ENCODE assay signal across 8 mouse cellular contexts in the genomic region with DNA sequence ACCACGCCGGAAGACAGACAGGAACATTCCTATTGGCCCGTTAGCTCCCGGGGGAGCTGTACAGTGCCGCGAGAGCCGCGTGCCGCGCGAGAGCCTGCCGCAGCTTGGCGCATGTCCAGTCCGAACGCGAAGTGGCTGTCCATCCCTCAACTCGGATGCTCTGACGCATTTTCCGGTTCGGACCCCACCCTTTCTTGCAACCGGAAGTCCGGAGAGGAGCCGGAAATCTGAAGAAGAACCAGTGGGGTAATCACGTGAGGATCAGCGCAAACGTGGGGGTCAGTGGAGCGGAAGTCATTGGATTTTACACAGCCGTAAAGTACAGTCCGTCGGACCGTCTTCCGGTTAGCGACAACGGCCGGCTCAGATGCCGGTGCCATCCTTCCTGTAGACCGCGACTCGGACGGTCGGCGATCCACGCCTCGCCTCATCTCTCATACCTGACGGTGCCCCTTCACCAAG. TPM values are rescaled to one million over a fixed set of nuclear protein-coding genes. Genes with fewer than 3 reads are reported as not detected.
DNase-seq lines count a peak whose midpoint lies in the region; ATAC-seq and TF ChIP-seq lines count a peak whose summit lies in the region.

A gene (plus strand): TSS at position 230 of the 462 bp plus-strand sequence.

- no peak for TF ChIP-seq POLR2A in kidney, adult 2 months (IDR thresholded peaks at IDR 0.05; ENCODE audit: low read depth, low read length)

- H3K27me3 ChIP-seq in embryonic facial prominence, embryonic 10.5 days (replicated peaks; ENCODE audit: low read depth, poor library complexity, severe bottlenecking), result no peaks in the 10 kb centered on the region
- H3K27me3 ChIP-seq in kidney, adult 2 months (replicated peaks; ENCODE audit: control insufficient read depth, insufficient read depth, low read length), result no peaks in the 10 kb centered on the region
- no peaks in the 10 kb centered on the region for H3K27me3 ChIP-seq in limb, embryonic 11.5 days (ENCODE audit: control insufficient read depth, insufficient read depth, low read length)
- H3K27me3 ChIP-seq in midbrain, postnatal 0 days (ENCODE audit: insufficient read depth, low read length), result no peaks in the 10 kb centered on the region
- no peaks in the 10 kb centered on the region for H3K27me3 ChIP-seq in stomach, embryonic 15.5 days (replicated peaks)

- H3K4me1 ChIP-seq in embryonic facial prominence, embryonic 10.5 days, result peaks cover 18% of the 10 kb centered on the region
- no peaks in the 10 kb centered on the region for H3K4me1 ChIP-seq in kidney, adult 2 months (ENCODE audit: control insufficient read depth, insufficient read depth, low read length)
- H3K4me1 ChIP-seq in limb, embryonic 11.5 days (ENCODE audit: control insufficient read depth, insufficient read depth, low read length), result no peaks in the 10 kb centered on the region
- H3K4me1 ChIP-seq in midbrain, postnatal 0 days (ENCODE audit: insufficient read depth, low read length), result no peaks in the 10 kb centered on the region
- H3K4me1 ChIP-seq in stomach, embryonic 15.5 days, result no peaks in the 10 kb centered on the region

- peak within 1 kb of the TSS; percentile 55 for H3K4me2 ChIP-seq in limb, embryonic 11.5 days (ENCODE audit: low read depth, severe bottlenecking)
- H3K4me2 ChIP-seq in midbrain, postnatal 0 days (ENCODE audit: low read depth, low read length, poor library complexity, severe bottlenecking), result peak within 1 kb of the TSS; percentile 53
- H3K4me2 ChIP-seq in stomach, embryonic 15.5 days, result peak within 1 kb of the TSS; percentile 61

- H3K9me3 ChIP-seq in embryonic facial prominence, embryonic 10.5 days, result peaks cover 14% of the 10 kb centered on the region
- H3K9me3 ChIP-seq in limb, embryonic 11.5 days (ENCODE audit: control insufficient read depth, low read length), result peaks cover 3% of the 10 kb centered on the region; the same call in 1 of the 2 replicates
- no peaks in the 10 kb centered on the region for H3K9me3 ChIP-seq in midbrain, postnatal 0 days (ENCODE audit: low read length)
- no peaks in the 10 kb centered on the region for H3K9me3 ChIP-seq in stomach, embryonic 15.5 days

- DNase-seq in CD4-positive, CD25-positive, alpha-beta regulatory T cell, adult 2 months (ENCODE audit: low read depth, low spot score), result peak; percentile 45
- peak; percentile 94 for DNase-seq in embryonic facial prominence, embryonic 10.5 days (ENCODE audit: low spot score)
- peak; percentile 99 for DNase-seq in heart, adult 11 months
- peak; percentile 97 for DNase-seq in kidney, adult 2 months
- peak; percentile 89 for DNase-seq in limb, embryonic 11.5 days (ENCODE audit: low spot score)
- peak; percentile 96 for DNase-seq in midbrain, postnatal 0 days (ENCODE audit: low spot score)

- 50% methylated on average over 45 of the region's 45 CpGs for WGBS in embryonic facial prominence, embryonic 10.5 days
- 48% methylated on average over 45 of the region's 45 CpGs for WGBS in kidney, adult 2 months
- whole genome bisulfite sequencing in limb, embryonic 11.5 days, result 48% methylated on average over 45 of the region's 45 CpGs
- 53% methylated on average over 45 of the region's 45 CpGs for WGBS in midbrain, postnatal 0 days
- 45% methylated on average over 45 of the region's 45 CpGs for WGBS in stomach, embryonic 15.5 days

- peak within 1 kb of the TSS; percentile 69 for H3K27ac ChIP-seq in embryonic facial prominence, embryonic 10.5 days (replicated peaks)
- peak within 1 kb of the TSS; percentile 18; the same call in 1 of the 2 replicates for H3K27ac ChIP-seq in kidney, adult 2 months (ENCODE audit: insufficient read depth, low read depth, low read length)
- H3K27ac ChIP-seq in limb, embryonic 11.5 days (replicated peaks; ENCODE audit: low read depth, low read length), result no peak within 1 kb of the TSS
- H3K27ac ChIP-seq in midbrain, postnatal 0 days (ENCODE audit: low read depth, low read length), result peak within 1 kb of the TSS; percentile 62
- peak within 1 kb of the TSS; percentile 55 for H3K27ac ChIP-seq in stomach, embryonic 15.5 days

- no peak for ATAC-seq in CD4-positive, CD25-positive, alpha-beta regulatory T cell, adult 4 months
- ATAC-seq in limb, embryonic 11.5 days (ENCODE audit: insufficient number of reproducible peaks, low FRiP score, low TSS enrichment, low read depth), result peak; percentile 88
- ATAC-seq in midbrain, postnatal 0 days (ENCODE audit: low FRiP score), result peak; percentile 94
- ATAC-seq in stomach, embryonic 15.5 days (ENCODE audit: insufficient read depth, low FRiP score, low read depth), result peak; percentile 97

- H3K4me3 ChIP-seq in embryonic facial prominence, embryonic 10.5 days, result peak within 1 kb of the TSS; percentile 59
- peak within 1 kb of the TSS; percentile 53 for H3K4me3 ChIP-seq in kidney, adult 2 months (ENCODE audit: insufficient read depth, low read depth, low read length)
- peak within 1 kb of the TSS; percentile 36 for H3K4me3 ChIP-seq in limb, embryonic 11.5 days (ENCODE audit: low read depth, low read length)
- peak within 1 kb of the TSS; percentile 39 for H3K4me3 ChIP-seq in midbrain, postnatal 0 days (ENCODE audit: low read depth, low read length)
- H3K4me3 ChIP-seq in stomach, embryonic 15.5 days (replicated peaks), result peak within 1 kb of the TSS; percentile 46

- H3K36me3 ChIP-seq in embryonic facial prominence, embryonic 10.5 days (replicated peaks), result peaks cover 100% of the 10 kb centered on the region
- H3K36me3 ChIP-seq in kidney, adult 2 months (ENCODE audit: control insufficient read depth, insufficient read depth, low read length), result peaks cover 2% of the 10 kb centered on the region; the same call in 1 of the 2 replicates
- H3K36me3 ChIP-seq in limb, embryonic 11.5 days (ENCODE audit: control insufficient read depth, insufficient read depth, low read length), result peaks cover 43% of the 10 kb centered on the region
- peaks cover 75% of the 10 kb centered on the region for H3K36me3 ChIP-seq in midbrain, postnatal 0 days (ENCODE audit: insufficient read depth, low read length)
- peaks cover 71% of the 10 kb centered on the region for H3K36me3 ChIP-seq in stomach, embryonic 15.5 days

- TF ChIP-seq CTCF in kidney, adult 2 months (conservative IDR thresholded peaks at IDR 0.05; ENCODE audit: insufficient read depth, insufficient read length, low read depth, low read length), result no peak
- no peak for TF ChIP-seq CTCF in midbrain, postnatal 0 days (IDR thresholded peaks at IDR 0.05)

- H3K9ac ChIP-seq in limb, embryonic 11.5 days (ENCODE audit: low read length), result 0 out of 2 replicates have a peak within 1 kb of the TSS, but pooled peaks have one; percentile 5
- peak within 1 kb of the TSS; percentile 51 for H3K9ac ChIP-seq in midbrain, postnatal 0 days (replicated peaks; ENCODE audit: low read length, poor library complexity, severe bottlenecking)
- H3K9ac ChIP-seq in stomach, embryonic 15.5 days, result peak within 1 kb of the TSS; percentile 23; the same call in 1 of the 2 replicates

RNA-seq across cellular contexts. Expression of the gene that starts here (rescaled TPM):
- polyA plus RNA-seq in CD4-positive, CD25-positive, alpha-beta regulatory T cell, adult 4 months (2017; shearing (Covaris generic)), result 1 to 10 TPM; 3.7 to 3.9 TPM
- polyA plus RNA-seq in embryonic facial prominence, embryonic 10.5 days (2016; fragmentation: Nextera tagmentation; extraction: Ambion mirVana), result 37.6 and 40.2 TPM in 2 replicates
- 8.4 and 10.1 TPM in 2 replicates for polyA plus RNA-seq in kidney, adult 2 months (2012; rRNA removed)
- polyA plus RNA-seq in limb, embryonic 11.5 days (2014; fragmentation: Nextera tagmentation; extraction: Ambion mirVana), result 37.1 and 38.5 TPM in 2 replicates
- 14.5 and 21.8 TPM in 2 replicates for total RNA-seq in midbrain, postnatal 0 days (2014; rRNA removed)
- polyA plus RNA-seq in midbrain, postnatal 0 days (2015; fragmentation: Nextera tagmentation; extraction: Ambion mirVana), result 28.0 and 28.1 TPM in 2 replicates
- polyA plus RNA-seq in stomach, embryonic 15.5 days (2015; fragmentation: Nextera tagmentation; extraction: Ambion mirVana), result 23.1 and 26.7 TPM in 2 replicates

Comparison
In these comparisons a context has a peak if more than half of its experiments do, and no peak if none do; other contexts are left out.
1. DNase-seq: peak in every context shown above with its lines; median percentile 99 in heart, adult 11 months; 97 in kidney, adult 2 months; 96 in midbrain, postnatal 0 days; 94 in embryonic facial prominence, embryonic 10.5 days; 89 in limb, embryonic 11.5 days; 45 in CD4-positive, CD25-positive, alpha-beta regulatory T cell, adult 2 months.